Mouse (Mus musculus): ENCODE measurements around the gene Orm2. TPM values are rescaled to one million over a fixed set of nuclear protein-coding genes. Genes with fewer than 3 reads are reported as not detected.
A peak's percentile ranks its signal among the peaks of the same experiment; 100 is the strongest.
"Not testable (repeated sequence)": the region's sequence is repeated elsewhere in the genome, so short reads cannot be mapped to it uniquely, and the experiment has no call there.

Orm2 gene
- polyA plus RNA-seq (2014; fragmentation: Nextera tagmentation; extraction: Ambion mirVana): not detected in 2 replicates

- H3K9ac ChIP-seq (ENCODE audit: low read length): no peak within 1 kb of the TSS
- no peak for DNase-seq (ENCODE audit: low spot score)
- WGBS: 91% methylated on average over 5 of the region's 5 CpGs
- H3K4me2 ChIP-seq (ENCODE audit: low read length): no peak within 1 kb of the TSS
- no peak for ATAC-seq
- H3K27ac ChIP-seq (ENCODE audit: low read depth, low read length): no peak within 1 kb of the TSS
- H3K27me3 ChIP-seq (replicated peaks; ENCODE audit: control insufficient read depth, insufficient read depth, low read length): no peaks in the 10 kb centered on the region
- no peaks in the 10 kb centered on the region for H3K4me1 ChIP-seq (ENCODE audit: control insufficient read depth, insufficient read depth, low read length)
- 0 out of 2 replicates have a peak, but pooled peaks cover 1% of the 10 kb centered on the region for H3K36me3 ChIP-seq (ENCODE audit: control insufficient read depth, insufficient read depth, low read length)
- H3K4me3 ChIP-seq (ENCODE audit: low read depth, low read length): no peak within 1 kb of the TSS
- no peaks in the 10 kb centered on the region for H3K9me3 ChIP-seq (replicated peaks; ENCODE audit: control insufficient read depth, low read length)
Observed at GRCm38 (mm10) chr4:63362150-63362549, at the start of gene Orm2. Gene Orm2 (plus strand): TSS chr4:63362449.

GRCm38 (mm10) chr4:63314063-63314462 lies 48.2 kb upstream of the Orm2 start:
- Histone ChIP-seq H3K4me1 (ENCODE audit: control insufficient read depth, insufficient read depth, low read length) (no peaks in the 10 kb centered on the region), H3K4me3 (ENCODE audit: low read depth, low read length) (no peak overlapping the region), H3K27ac (ENCODE audit: low read depth, low read length) (no peak overlapping the region), H3K9ac (ENCODE audit: low read length) (no peak overlapping the region), H3K27me3 (replicated peaks; ENCODE audit: control insufficient read depth, insufficient read depth, low read length) (no peaks in the 10 kb centered on the region), H3K9me3 (replicated peaks; ENCODE audit: control insufficient read depth, low read length) (no peaks in the 10 kb centered on the region), H3K4me2 (ENCODE audit: low read length) (no peak overlapping the region), H3K36me3 (ENCODE audit: control insufficient read depth, insufficient read depth, low read length) (no peaks in the 10 kb centered on the region)
- 81% methylated on average over 5 of the region's 5 CpGs for WGBS
- DNase-seq (ENCODE audit: low spot score) (no peak), ATAC-seq (no peak)

DNA sequence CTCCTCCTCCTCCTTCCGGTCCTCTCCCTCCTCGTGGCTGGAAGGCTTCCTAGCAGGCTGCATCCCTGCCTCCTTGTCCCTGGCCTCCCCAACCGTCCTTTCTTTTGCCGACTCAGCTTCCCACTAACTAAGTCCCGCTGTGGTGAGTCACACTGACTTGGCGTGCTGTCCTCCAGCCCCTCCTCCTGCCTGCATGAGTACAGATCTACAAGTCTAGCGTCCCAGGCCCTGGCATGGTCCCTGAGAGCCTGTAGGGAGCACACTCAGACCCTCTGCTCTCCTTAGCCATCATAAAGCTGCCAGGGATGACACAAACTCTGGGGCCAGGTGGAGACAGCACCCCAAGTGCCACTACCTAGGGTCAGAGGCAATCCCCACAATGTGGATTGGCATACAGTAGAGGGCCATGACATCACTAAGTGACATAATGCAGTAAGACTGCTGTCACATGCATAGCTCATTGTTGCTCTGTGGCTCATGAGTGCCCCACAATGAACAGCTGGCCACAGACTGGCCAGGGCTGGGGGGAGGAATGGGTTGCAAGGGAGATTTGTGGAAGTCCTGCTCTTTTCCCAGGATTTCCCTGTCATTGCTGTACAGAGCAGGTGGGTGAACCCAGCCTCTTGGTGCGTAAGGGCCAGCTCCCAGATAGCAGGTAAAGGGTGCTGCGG lies 46.0 kb upstream of the Orm2 start:
- no peaks in the 10 kb centered on the region for H3K9me3 ChIP-seq (replicated peaks; ENCODE audit: control insufficient read depth, low read length)
- DNase-seq (ENCODE audit: low spot score) (no peak), ATAC-seq (0 out of 2 replicates have a peak, but pooled peaks have one; percentile 21)
- no peaks in the 10 kb centered on the region for H3K36me3 ChIP-seq (ENCODE audit: control insufficient read depth, insufficient read depth, low read length)
- no peak overlapping the region for H3K27ac ChIP-seq (ENCODE audit: low read depth, low read length)
- no peak overlapping the region for H3K4me2 ChIP-seq (ENCODE audit: low read length)
- no peak overlapping the region for H3K9ac ChIP-seq (ENCODE audit: low read length)
- H3K4me3 ChIP-seq (ENCODE audit: low read depth, low read length): no peak overlapping the region
- no peaks in the 10 kb centered on the region for H3K27me3 ChIP-seq (replicated peaks; ENCODE audit: control insufficient read depth, insufficient read depth, low read length)
- 72% methylated on average over 9 of the region's 9 CpGs for WGBS
- H3K4me1 ChIP-seq (ENCODE audit: control insufficient read depth, insufficient read depth, low read length): no peaks in the 10 kb centered on the region

DNA sequence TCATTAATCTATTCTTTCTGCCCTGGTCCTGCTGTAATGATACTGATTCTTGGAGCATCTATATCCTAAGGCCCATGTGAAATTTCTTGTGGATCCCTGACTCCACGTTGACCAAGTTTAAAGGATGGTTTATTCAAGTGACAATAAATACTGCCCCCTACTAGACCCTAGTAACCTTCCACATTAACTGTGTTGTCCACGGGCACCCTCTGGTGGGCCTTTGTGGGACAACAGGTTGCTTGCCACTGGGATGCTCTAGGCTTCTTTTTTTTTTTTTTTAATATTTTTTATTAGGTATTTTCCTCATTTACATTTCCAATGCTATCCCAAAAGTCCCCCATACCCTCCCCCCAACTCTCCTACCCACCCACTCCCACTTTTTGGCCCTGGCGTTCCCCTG lies 42.7 kb upstream of the Orm2 start:
- H3K9ac ChIP-seq (ENCODE audit: low read length); H3K4me3 ChIP-seq (ENCODE audit: low read depth, low read length); H3K4me2 ChIP-seq (ENCODE audit: low read length); H3K27ac ChIP-seq (ENCODE audit: low read depth, low read length); ATAC-seq; H3K27me3 ChIP-seq (replicated peaks; ENCODE audit: control insufficient read depth, insufficient read depth, low read length); H3K9me3 ChIP-seq (replicated peaks; ENCODE audit: control insufficient read depth, low read length); H3K4me1 ChIP-seq (ENCODE audit: control insufficient read depth, insufficient read depth, low read length); H3K36me3 ChIP-seq (ENCODE audit: control insufficient read depth, insufficient read depth, low read length): not testable (repeated sequence)
- peak; percentile 72 for DNase-seq (ENCODE audit: low spot score)
- 31% methylated on average over 3 of the region's 3 CpGs for WGBS

DNA sequence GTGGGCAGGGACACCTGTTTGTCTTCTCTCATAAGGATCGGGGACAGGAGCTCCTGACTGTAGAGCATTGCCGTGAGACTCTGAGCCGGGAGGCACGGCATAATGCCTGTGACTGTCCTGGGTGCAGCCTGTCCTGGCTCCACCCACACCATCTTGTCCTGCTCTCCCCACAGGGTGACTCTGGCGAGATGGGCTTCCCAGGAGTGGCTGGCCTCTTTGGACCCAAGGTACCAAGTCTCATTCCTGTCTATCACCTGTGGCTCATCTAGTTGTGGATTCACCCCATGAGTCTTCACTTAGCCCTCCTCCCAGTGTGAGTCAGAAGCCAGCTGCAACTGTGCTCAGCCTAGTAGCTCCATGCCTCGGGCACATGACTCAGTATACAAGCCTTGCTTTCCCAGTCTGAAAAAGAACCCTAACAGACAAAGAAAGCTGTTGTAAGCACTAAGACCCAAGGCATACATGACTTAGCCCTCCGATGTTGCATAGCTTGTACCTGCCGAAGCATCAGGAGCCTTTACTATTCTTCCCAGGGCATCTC lies 38.9 kb upstream of the Orm2 start:
- no peak overlapping the region for H3K4me2 ChIP-seq (ENCODE audit: low read length)
- no peak for ATAC-seq
- no peak overlapping the region for H3K9ac ChIP-seq (ENCODE audit: low read length)
- 85% methylated on average over 8 of the region's 8 CpGs for WGBS
- DNase-seq (ENCODE audit: low spot score): no peak
- H3K27me3 ChIP-seq (replicated peaks; ENCODE audit: control insufficient read depth, insufficient read depth, low read length): no peaks in the 10 kb centered on the region
- H3K9me3 ChIP-seq (replicated peaks; ENCODE audit: control insufficient read depth, low read length): no peaks in the 10 kb centered on the region
- H3K27ac ChIP-seq (ENCODE audit: low read depth, low read length): no peak overlapping the region
- H3K4me1 ChIP-seq (ENCODE audit: control insufficient read depth, insufficient read depth, low read length): no peaks in the 10 kb centered on the region
- no peak overlapping the region for H3K4me3 ChIP-seq (ENCODE audit: low read depth, low read length)
- 0 out of 2 replicates have a peak, but pooled peaks cover 4% of the 10 kb centered on the region for H3K36me3 ChIP-seq (ENCODE audit: control insufficient read depth, insufficient read depth, low read length)

- no peak for DNase-seq (ENCODE audit: low spot score)
Observed at GRCm38 (mm10) chr4:63333403-63333802, 28.8 kb upstream of the Orm2 start.

DNA sequence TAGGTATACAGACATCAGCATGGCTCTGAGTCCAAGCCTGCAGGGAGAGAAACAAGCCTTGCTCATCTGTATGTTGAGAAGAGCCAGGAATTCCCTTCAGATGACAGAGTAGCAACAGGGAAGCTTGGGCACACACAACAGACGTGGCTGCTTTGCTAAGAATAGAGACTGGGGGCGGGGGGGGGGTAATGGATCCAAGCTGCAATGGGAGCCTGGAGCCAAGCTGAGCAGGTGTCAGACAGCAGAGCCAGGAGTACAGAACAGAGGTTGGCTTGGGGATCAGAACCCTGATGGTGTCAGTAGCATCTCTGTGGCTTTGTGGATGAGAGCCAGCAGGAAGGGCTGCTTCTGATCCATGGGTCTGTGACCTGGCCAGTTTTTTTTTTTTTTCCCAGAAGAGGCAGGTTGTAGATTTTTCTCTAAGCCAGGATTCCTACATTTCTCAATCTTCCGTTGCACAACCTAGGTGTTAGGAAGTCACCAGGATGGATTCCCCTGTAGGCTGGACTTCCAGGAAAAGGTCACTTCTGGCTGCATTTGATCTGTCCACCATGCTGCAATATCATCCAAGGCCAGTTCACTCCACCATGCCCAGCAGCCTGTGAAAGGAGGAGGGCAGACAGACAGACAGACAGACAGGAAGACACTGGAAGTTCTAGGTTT lies 23.7 kb upstream of the Orm2 start:
- Histone ChIP-seq H3K9me3 (replicated peaks; ENCODE audit: control insufficient read depth, low read length) (no peaks in the 10 kb centered on the region), H3K27ac (ENCODE audit: low read depth, low read length) (no peak overlapping the region), H3K9ac (ENCODE audit: low read length) (no peak overlapping the region), H3K36me3 (ENCODE audit: control insufficient read depth, insufficient read depth, low read length) (no peaks in the 10 kb centered on the region), H3K4me2 (ENCODE audit: low read length) (no peak overlapping the region), H3K4me1 (ENCODE audit: control insufficient read depth, insufficient read depth, low read length) (no peaks in the 10 kb centered on the region), H3K4me3 (ENCODE audit: low read depth, low read length) (no peak overlapping the region), H3K27me3 (replicated peaks; ENCODE audit: control insufficient read depth, insufficient read depth, low read length) (no peaks in the 10 kb centered on the region)
- WGBS: 63% methylated on average over 3 of the region's 3 CpGs
- peak; percentile 14 for DNase-seq (ENCODE audit: low spot score)
- ATAC-seq: no peak

More at GRCm38 (mm10) chr4:63333403-63333802, 28.8 kb upstream of the Orm2 start:
- H3K9me3 ChIP-seq (replicated peaks; ENCODE audit: control insufficient read depth, low read length): no peaks in the 10 kb centered on the region
- no peaks in the 10 kb centered on the region for H3K36me3 ChIP-seq (ENCODE audit: control insufficient read depth, insufficient read depth, low read length)
- no peak overlapping the region for H3K4me2 ChIP-seq (ENCODE audit: low read length)
- H3K9ac ChIP-seq (ENCODE audit: low read length): no peak overlapping the region
- 89% methylated on average over 4 of the region's 4 CpGs for WGBS
- H3K4me3 ChIP-seq (ENCODE audit: low read depth, low read length): no peak overlapping the region
- ATAC-seq: no peak
- H3K27ac ChIP-seq (ENCODE audit: low read depth, low read length): no peak overlapping the region
- no peaks in the 10 kb centered on the region for H3K4me1 ChIP-seq (ENCODE audit: control insufficient read depth, insufficient read depth, low read length)
- H3K27me3 ChIP-seq (replicated peaks; ENCODE audit: control insufficient read depth, insufficient read depth, low read length): no peaks in the 10 kb centered on the region

- ATAC-seq (no peak), DNase-seq (ENCODE audit: low spot score) (no peak)
- H3K4me2 ChIP-seq (ENCODE audit: low read length): no peak overlapping the region
- no peaks in the 10 kb centered on the region for H3K4me1 ChIP-seq (ENCODE audit: control insufficient read depth, insufficient read depth, low read length)
- no peak overlapping the region for H3K4me3 ChIP-seq (ENCODE audit: low read depth, low read length)
- no peaks in the 10 kb centered on the region for H3K36me3 ChIP-seq (ENCODE audit: control insufficient read depth, insufficient read depth, low read length)
- no peaks in the 10 kb centered on the region for H3K9me3 ChIP-seq (replicated peaks; ENCODE audit: control insufficient read depth, low read length)
- WGBS: 66% methylated on average over 4 of the region's 4 CpGs
- H3K27me3 ChIP-seq (replicated peaks; ENCODE audit: control insufficient read depth, insufficient read depth, low read length): no peaks in the 10 kb centered on the region
- H3K27ac ChIP-seq (ENCODE audit: low read depth, low read length): no peak overlapping the region
- no peak overlapping the region for H3K9ac ChIP-seq (ENCODE audit: low read length)
Observed at GRCm38 (mm10) chr4:63342491-63342890, 19.8 kb upstream of the Orm2 start.

DNA sequence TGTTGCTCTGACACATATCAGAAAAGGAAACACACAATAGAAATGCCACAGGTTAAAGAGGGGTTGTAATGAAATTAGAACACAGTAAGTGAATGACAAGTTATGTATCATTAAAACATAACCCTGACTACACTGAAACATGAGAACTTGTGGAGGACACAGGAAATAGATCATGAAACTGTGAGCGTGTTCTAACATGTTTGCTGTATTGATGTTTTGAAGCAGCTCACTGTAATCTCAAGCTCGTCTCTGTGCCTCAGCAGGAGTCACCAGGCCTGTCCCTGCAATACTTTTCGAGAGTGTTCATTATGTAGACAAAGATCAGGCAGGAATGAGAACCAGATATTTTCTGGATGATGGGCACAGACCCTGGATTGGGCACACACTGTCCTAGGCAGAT lies 18.6 kb upstream of the Orm2 start:
- Histone ChIP-seq H3K27ac (ENCODE audit: low read depth, low read length) (no peak overlapping the region), H3K4me2 (ENCODE audit: low read length) (no peak overlapping the region), H3K36me3 (ENCODE audit: control insufficient read depth, insufficient read depth, low read length) (no peaks in the 10 kb centered on the region), H3K27me3 (replicated peaks; ENCODE audit: control insufficient read depth, insufficient read depth, low read length) (no peaks in the 10 kb centered on the region), H3K9me3 (replicated peaks; ENCODE audit: control insufficient read depth, low read length) (no peaks in the 10 kb centered on the region), H3K4me3 (ENCODE audit: low read depth, low read length) (no peak overlapping the region), H3K4me1 (ENCODE audit: control insufficient read depth, insufficient read depth, low read length) (no peaks in the 10 kb centered on the region), H3K9ac (ENCODE audit: low read length) (no peak overlapping the region)
- WGBS: 73% methylated on average over 3 of the region's 3 CpGs
- no peak for DNase-seq (ENCODE audit: low spot score)
- ATAC-seq: no peak
